Mouse (Mus musculus) brain, embryonic 14.5 days (tissue): ENCODE results near the gene Rnase12.

Experiments used
- CTCF ChIP-seq: fragments of 200-500 bp; IDR thresholded peaks from 2 replicates; pipeline ENCODE4 v1.5.1; 2012; ENCODE audit warnings: inconsistent platforms, mild to moderate bottlenecking, moderate library complexity, borderline replicate concordance; ENCODE audit not compliant: insufficient read depth, insufficient read length; ENCODE audit errors: extremely low read depth
- POLR2A ChIP-seq: fragments of 200-500 bp; IDR thresholded peaks from 2 replicates; pipeline ENCODE4 v1.6.1; 2012; ENCODE audit warnings: mild to moderate bottlenecking, inconsistent platforms, borderline replicate concordance; ENCODE audit not compliant: poor library complexity, insufficient read depth, insufficient read length, severe bottlenecking; ENCODE audit errors: extremely low read depth

GRCm38 (mm10) chr14:51094096-51094875, 36.8 kb upstream of the Rnase12 start:
- TF ChIP-seq CTCF: no peak
- TF ChIP-seq POLR2A: no peak
